Mouse (Mus musculus) MEL (cell line): ENCODE measurements around the gene Enox1. TPM values are rescaled to one million over a fixed set of nuclear protein-coding genes. Genes with fewer than 3 reads are reported as not detected.

Experiments
- DNase-seq: peaks from one replicate; pipeline ENCODE4 v3.0.0; 2011; ENCODE audit warnings: low read depth, low spot score
- H3K27ac ChIP-seq: 2 replicates; pipeline ENCODE4 v1.5.1; 2012; ENCODE audit warnings: low read depth, mild to moderate bottlenecking, control low read depth, low read length, moderate library complexity; ENCODE audit not compliant: control insufficient read depth
- H3K27me3 ChIP-seq, 2 experiments: fragments of 150-350 bp in 1 of 2; sonication (generic) in 1 of 2; 2 replicates each; pipeline ENCODE4 v1.6.1; 2012; ENCODE audit warnings: low read length in 2 of 2, mild to moderate bottlenecking in 2 of 2, improper control_type of control experiment in 1 of 2, moderate library complexity in 1 of 2; ENCODE audit not compliant: insufficient read depth in 2 of 2, control insufficient read depth in 1 of 2
- H3K36me3 ChIP-seq, 2 experiments: 2 replicates each; pipeline ENCODE4 v1.6.1; 2012 to 2014; ENCODE audit warnings: low read length in 2 of 2, improper control_type of control experiment in 1 of 2, inconsistent platforms in 1 of 2, mild to moderate bottlenecking in 1 of 2; ENCODE audit not compliant: insufficient read depth in 2 of 2, control insufficient read depth in 1 of 2
- H3K4me1 ChIP-seq, 2 experiments: fragments of 150-350 bp in 1 of 2; sonication (generic) in 1 of 2; 2 replicates each; pipeline ENCODE4 v1.6.1; 2012; ENCODE audit warnings: low read length in 2 of 2, improper control_type of control experiment in 1 of 2, mild to moderate bottlenecking in 1 of 2; ENCODE audit not compliant: insufficient read depth in 2 of 2, control insufficient read depth in 1 of 2
- H3K4me3 ChIP-seq, 2 experiments: fragments of 150-350 bp in 1 of 2; sonication (generic) in 1 of 2; 2 replicates each; pipeline ENCODE4 v1.5.1; 2012; ENCODE audit warnings: low read depth in 2 of 2, low read length in 2 of 2, mild to moderate bottlenecking in 2 of 2, moderate library complexity in 2 of 2, control low read depth in 1 of 2, improper control_type of control experiment in 1 of 2; ENCODE audit not compliant: control insufficient read depth in 1 of 2, insufficient read depth in 1 of 2
- H3K79me2 ChIP-seq: 2 replicates; pipeline ENCODE4 v1.6.1; 2012; ENCODE audit warnings: mild to moderate bottlenecking, low read length, moderate library complexity; ENCODE audit not compliant: control insufficient read depth, poor library complexity, insufficient read depth
- H3K9ac ChIP-seq: 2 replicates; pipeline ENCODE4 v1.6.1; 2012; ENCODE audit warnings: low read depth, mild to moderate bottlenecking, control low read depth, low read length, moderate library complexity; ENCODE audit not compliant: control insufficient read depth, poor library complexity, severe bottlenecking
- H3K9me3 ChIP-seq: fragments of 150-350 bp; sonication (generic); replicated peaks from 2 replicates; pipeline ENCODE4 v1.6.1; 2012; ENCODE audit warnings: mild to moderate bottlenecking, low read length, improper control_type of control experiment, moderate library complexity; ENCODE audit not compliant: insufficient read depth
- CHD2 ChIP-seq: IDR thresholded peaks from 2 replicates; pipeline ENCODE4 v1.6.1; 2011; ENCODE audit warnings: low read length, improper control_type of control experiment
- ELF1 ChIP-seq: IDR thresholded peaks from 2 replicates; pipeline ENCODE4 v1.6.1; 2014; ENCODE audit warnings: low read depth, mild to moderate bottlenecking, inconsistent platforms, low read length, improper control_type of control experiment, moderate library complexity
- EP300 ChIP-seq, 2 experiments: IDR thresholded peaks; 2 replicates each; pipeline ENCODE4 v1.6.1; 2011; ENCODE audit warnings: improper control_type of control experiment in 2 of 2, low read length in 2 of 2, low read depth in 1 of 2, mild to moderate bottlenecking in 1 of 2
- ETS1 ChIP-seq: IDR thresholded peaks from 2 replicates; pipeline ENCODE4 v1.6.1; 2012; ENCODE audit warnings: low read depth, mild to moderate bottlenecking, inconsistent platforms, low read length, improper control_type of control experiment, moderate library complexity
- GABPA ChIP-seq: IDR thresholded peaks from 2 replicates; pipeline ENCODE4 v1.6.1; 2012; ENCODE audit warnings: low read depth, mild to moderate bottlenecking, inconsistent platforms, low read length, improper control_type of control experiment, moderate library complexity
- HCFC1 ChIP-seq: IDR thresholded peaks from 2 replicates; pipeline ENCODE4 v1.6.1; 2012; ENCODE audit warnings: low read depth, mild to moderate bottlenecking, inconsistent platforms, low read length, improper control_type of control experiment, moderate library complexity
- JUND ChIP-seq: IDR thresholded peaks from 2 replicates; pipeline ENCODE4 v1.6.1; 2011; ENCODE audit warnings: low read depth, mild to moderate bottlenecking, improper control_type of control experiment, low read length
- KAT2A ChIP-seq: conservative IDR thresholded peaks from 2 replicates; pipeline ENCODE4 v1.6.1; 2012; ENCODE audit warnings: low read depth, low read length, improper control_type of control experiment, inconsistent platforms
- MXI1 ChIP-seq: IDR thresholded peaks from 2 replicates; pipeline ENCODE4 v1.6.1; 2011; ENCODE audit warnings: mild to moderate bottlenecking, low read depth, low read length, improper control_type of control experiment
- NELFE ChIP-seq: IDR thresholded peaks from 2 replicates; pipeline ENCODE4 v1.6.1; 2011; ENCODE audit warnings: low read depth, low read length, improper control_type of control experiment
- POLR2A ChIP-seq, 2 experiments: IDR thresholded peaks; 2 replicates each; pipeline ENCODE4 v1.6.1; 2011 to 2012; ENCODE audit warnings: low read length in 2 of 2, mild to moderate bottlenecking in 2 of 2, control low read depth in 1 of 2, improper control_type of control experiment in 1 of 2, low read depth in 1 of 2, moderate library complexity in 1 of 2; ENCODE audit not compliant: control insufficient read depth in 1 of 2, insufficient read depth in 1 of 2, poor library complexity in 1 of 2
- POLR2AphosphoS5 ChIP-seq: IDR thresholded peaks from 2 replicates; pipeline ENCODE4 v1.6.1; 2012; ENCODE audit warnings: low read depth, borderline replicate concordance, mild to moderate bottlenecking, inconsistent platforms, low read length, moderate library complexity, mixed read lengths
- RAD21 ChIP-seq: IDR thresholded peaks from 2 replicates; pipeline ENCODE4 v1.6.1; 2011; ENCODE audit warnings: mild to moderate bottlenecking, low read depth, low read length, improper control_type of control experiment
- RCOR1 ChIP-seq: IDR thresholded peaks from 2 replicates; pipeline ENCODE4 v1.6.1; 2012; ENCODE audit warnings: low read depth, mild to moderate bottlenecking, inconsistent platforms, low read length, improper control_type of control experiment
- SIN3A ChIP-seq: IDR thresholded peaks from 2 replicates; pipeline ENCODE4 v1.6.1; 2012; ENCODE audit warnings: low read length, improper control_type of control experiment, inconsistent platforms
- SMC3 ChIP-seq: IDR thresholded peaks from 2 replicates; pipeline ENCODE4 v1.6.1; 2011; ENCODE audit warnings: low read depth, low read length, improper control_type of control experiment
- TAL1 ChIP-seq: IDR thresholded peaks from 2 replicates; pipeline ENCODE4 v1.6.1; 2012; ENCODE audit warnings: mild to moderate bottlenecking, inconsistent platforms, low read length, moderate library complexity, mixed read lengths
- TCF12 ChIP-seq: IDR thresholded peaks from 2 replicates; pipeline ENCODE4 v1.6.1; 2014; ENCODE audit warnings: low read depth, mild to moderate bottlenecking, inconsistent platforms, low read length, improper control_type of control experiment, moderate library complexity
- USF1 ChIP-seq: IDR thresholded peaks from 2 replicates; pipeline ENCODE4 v1.6.1; 2014; ENCODE audit warnings: low read depth, mild to moderate bottlenecking, inconsistent platforms, low read length, improper control_type of control experiment, moderate library complexity
- ZKSCAN1 ChIP-seq: IDR thresholded peaks from 2 replicates; pipeline ENCODE4 v1.6.1; 2012; ENCODE audit warnings: low read depth, mild to moderate bottlenecking, inconsistent platforms, low read length, improper control_type of control experiment, moderate library complexity
- ZNF384 ChIP-seq: IDR thresholded peaks from 2 replicates; pipeline ENCODE4 v1.6.1; 2012; ENCODE audit warnings: low read depth, mild to moderate bottlenecking, inconsistent platforms, low read length, improper control_type of control experiment
- polyA plus RNA-seq, 2 experiments: library from polyadenylated mRNA; stranded (reverse) in 1 of 2; unstranded in 1 of 2; fragments of >175 nt in 1 of 2; fragments of >200 nt in 1 of 2; gene quantifications; 2 replicates each; pipeline versions ENCODE4 v1.2.1 to v1.2.4; 2012; ENCODE audit warnings: low replicate concordance in 2 of 2, low read depth in 1 of 2; ENCODE audit not compliant: insufficient read length in 2 of 2, insufficient read depth in 1 of 2, missing spikeins in 1 of 2
- total RNA-seq: library from RNA; depleted of rRNA; stranded (reverse); fragments of 300-350 nt; gene quantifications from 2 replicates; pipeline ENCODE4 v1.2.3, GENCODE M21; 2012

The Enox1 gene
- total and polyA plus RNA-seq, 3 experiments = not detected

DNA sequence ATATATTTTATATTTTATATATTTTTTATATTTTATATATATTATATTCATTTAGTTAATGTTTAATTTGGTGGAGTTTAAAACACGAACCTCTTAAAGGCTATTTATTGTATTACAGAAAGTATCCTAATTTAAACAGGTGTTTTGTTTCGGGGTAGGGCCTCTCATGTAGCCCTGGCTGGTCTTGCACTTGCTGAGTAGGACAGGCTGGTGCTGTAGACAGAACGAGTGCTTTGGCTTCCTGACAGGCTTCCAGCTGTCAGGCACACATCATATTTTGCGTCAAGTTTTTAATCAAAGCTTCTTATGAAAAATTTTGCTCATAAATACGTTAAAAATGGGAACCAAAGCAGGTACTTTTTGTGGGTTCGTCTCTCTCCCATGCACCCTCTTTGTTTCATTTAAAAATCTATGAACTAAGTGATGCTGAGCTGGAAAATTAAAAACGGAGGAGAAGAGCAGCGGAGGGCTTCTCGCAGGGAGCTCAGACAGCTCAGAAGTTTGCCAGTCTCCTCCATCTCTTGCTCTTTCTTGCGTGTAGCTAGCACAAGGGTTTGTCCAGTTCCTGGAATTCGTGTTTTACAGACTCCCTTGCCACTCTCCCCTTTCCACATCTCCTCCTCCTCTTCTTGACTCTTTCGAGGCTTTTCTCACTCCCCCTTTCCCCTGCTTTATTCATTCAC lies 115.8 kb downstream of the Enox1 start:
- H3K36me3 ChIP-seq = no peaks in the 10 kb centered on the region
- no peaks in the 10 kb centered on the region for H3K4me1 ChIP-seq
- no peak overlapping the region for H3K27ac ChIP-seq
- H3K27me3 ChIP-seq = no peaks in the 10 kb centered on the region
- TF ChIP-seq ELF1 = no peak
- no peak for TF ChIP-seq EP300 (IDR thresholded peaks at IDR 0.05; ENCODE audit: low read depth in 1 of 2, low read length in 2 of 2)
- no peak for TF ChIP-seq RCOR1
- no peak for TF ChIP-seq HCFC1
- no peaks in the 10 kb centered on the region for H3K9me3 ChIP-seq
- no peak for DNase-seq
- H3K9ac ChIP-seq = no peak overlapping the region
- H3K4me3 ChIP-seq = no peak overlapping the region
- no peaks in the 10 kb centered on the region for H3K79me2 ChIP-seq

DNA sequence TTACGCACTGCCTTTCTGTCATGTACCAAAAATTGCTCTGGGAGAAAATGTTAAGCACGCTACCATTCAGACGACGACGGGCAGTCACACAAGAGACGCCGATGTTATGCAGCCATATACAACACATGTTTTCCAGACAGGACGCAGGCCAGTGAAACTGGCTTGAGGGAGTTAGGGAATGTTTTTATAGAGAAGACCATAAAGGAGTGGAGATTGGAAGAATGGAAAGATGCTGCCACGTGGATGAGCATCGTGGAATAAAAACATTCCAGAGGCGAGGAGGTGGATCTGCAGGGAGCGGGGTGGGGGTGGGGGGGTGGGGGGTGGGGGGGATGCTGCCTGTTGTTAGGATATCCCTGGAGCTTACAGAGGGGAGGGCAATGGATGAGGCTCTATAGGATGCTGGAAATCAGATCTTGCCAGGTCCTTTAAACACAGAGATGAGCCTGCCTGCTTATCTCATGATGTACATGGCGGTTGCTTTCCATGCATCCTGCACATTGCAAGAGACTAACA lies 116.4 kb downstream of the Enox1 start:
- Histone ChIP-seq H3K4me3 (no peak overlapping the region), H3K27ac (no peak overlapping the region), H3K27me3 (no peaks in the 10 kb centered on the region), H3K4me1 (no peaks in the 10 kb centered on the region), H3K9ac (no peak overlapping the region), H3K9me3 (no peaks in the 10 kb centered on the region), H3K36me3 (no peaks in the 10 kb centered on the region), H3K79me2 (no peaks in the 10 kb centered on the region)
- no peak for DNase-seq
- no peak for TF ChIP-seq SMC3
- TF ChIP-seq MXI1 = no peak
- TF ChIP-seq POLR2AphosphoS5 = no peak
- no peak for TF ChIP-seq TCF12
- no peak for TF ChIP-seq ZNF384
- TF ChIP-seq ELF1 = no peak
- no peak for TF ChIP-seq POLR2A (IDR thresholded peaks at IDR 0.05; ENCODE audit: control insufficient read depth in 1 of 2, insufficient read depth in 1 of 2, low read depth in 1 of 2, low read length in 2 of 2, poor library complexity in 1 of 2)
- no peak for TF ChIP-seq GABPA
- TF ChIP-seq ZKSCAN1 = no peak
- no peak for TF ChIP-seq ETS1
- TF ChIP-seq RCOR1 = no peak
- no peak for TF ChIP-seq HCFC1
- TF ChIP-seq KAT2A = no peak
- no peak for TF ChIP-seq NELFE
- no peak for TF ChIP-seq USF1
- no peak for TF ChIP-seq SIN3A
- no peak for TF ChIP-seq TAL1
- no peak for TF ChIP-seq RAD21
- no peak for TF ChIP-seq JUND
- TF ChIP-seq CHD2 = no peak
